Mouse (Mus musculus): ENCODE results near the gene Cavin1. TPM values are rescaled to one million over a fixed set of nuclear protein-coding genes. Genes with fewer than 3 reads are reported as not detected.
A peak's percentile ranks its signal among the peaks of the same experiment; 100 is the strongest.

The Cavin1 gene
- polyA plus RNA-seq, 1 experiment: 284 TPM

DNA sequence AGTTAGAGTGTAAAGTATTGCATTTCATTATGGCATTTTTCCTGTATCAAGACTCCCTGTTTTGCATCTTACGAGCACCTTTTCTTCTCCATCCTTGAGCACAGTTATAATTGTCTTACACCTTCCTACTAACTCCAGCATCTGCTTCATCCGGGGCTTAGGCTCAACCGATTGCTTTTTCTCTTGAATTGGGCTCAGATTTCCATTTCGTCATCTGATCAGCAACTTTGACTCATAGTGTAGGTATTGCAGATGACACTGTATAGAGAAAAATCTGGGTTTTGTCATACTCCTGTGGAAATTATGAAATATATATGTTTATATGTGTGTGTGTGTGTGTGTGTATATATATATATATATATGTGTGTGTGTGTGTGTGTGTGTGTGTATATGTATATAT is 25.8 kb upstream of the Cavin1 start:
- no peak overlapping the region for H3ac ChIP-seq (ENCODE audit: control insufficient read depth, insufficient read length)
- H3K36me3 ChIP-seq (ENCODE audit: control insufficient read depth, insufficient read depth): no peaks in the 10 kb centered on the region
- no peak for TF ChIP-seq E2F4 (IDR thresholded peaks at IDR 0.05; ENCODE audit: insufficient read depth)
- TF ChIP-seq MAX (IDR thresholded peaks at IDR 0.05; ENCODE audit: low read depth): no peak
- TF ChIP-seq TCF3 (IDR thresholded peaks at IDR 0.05; ENCODE audit: insufficient read length, low read depth): no peak
- no peak for TF ChIP-seq TCF12 (IDR thresholded peaks at IDR 0.05; ENCODE audit: insufficient read depth, poor library complexity, severe bottlenecking)
- no peak overlapping the region for H3K4me2 ChIP-seq (ENCODE audit: low read depth)
- H3K27me3 ChIP-seq (ENCODE audit: control insufficient read depth, insufficient read depth, insufficient read length): no peaks in the 10 kb centered on the region
- no peaks in the 10 kb centered on the region for H3K79me2 ChIP-seq (ENCODE audit: control insufficient read depth, insufficient read depth)
- H3K4me3 ChIP-seq: no peak overlapping the region

DNA sequence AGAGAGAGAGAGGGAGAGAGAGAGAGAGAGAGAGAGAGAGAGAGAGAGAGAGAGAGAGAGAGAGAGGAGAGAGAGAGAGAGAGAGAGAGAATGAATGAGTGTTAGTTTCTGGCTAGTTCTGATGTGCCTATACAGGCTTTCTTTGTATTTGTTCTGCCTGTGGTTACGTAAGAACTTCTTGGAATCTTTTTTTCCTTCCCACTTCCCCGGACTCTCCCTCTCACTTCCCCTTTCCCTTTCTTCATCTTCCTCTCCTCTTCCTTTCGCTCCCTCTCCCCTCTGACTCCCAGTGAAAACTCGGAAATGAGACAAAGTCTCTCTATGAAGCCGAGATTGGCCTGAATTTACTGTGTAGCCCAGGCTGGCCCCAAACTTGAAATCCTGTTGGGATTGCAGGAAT is 24.0 kb upstream of the Cavin1 start:
- Histone ChIP-seq H3K4me2 (ENCODE audit: low read depth) (no peak overlapping the region), H3K36me3 (ENCODE audit: control insufficient read depth, insufficient read depth) (no peaks in the 10 kb centered on the region), H3K79me2 (ENCODE audit: control insufficient read depth, insufficient read depth) (no peaks in the 10 kb centered on the region), H3K27me3 (ENCODE audit: control insufficient read depth, insufficient read depth, insufficient read length) (no peaks in the 10 kb centered on the region), H3K4me3 (no peak overlapping the region), H3ac (ENCODE audit: control insufficient read depth, insufficient read length) (no peak overlapping the region)
- TF ChIP-seq MYOG (IDR thresholded peaks at IDR 0.05; ENCODE audit: control insufficient read depth in 1 of 3, insufficient read depth in 1 of 3, insufficient read length in 2 of 3, low read depth in 2 of 3) (no peak), MYOD1 (IDR thresholded peaks at IDR 0.05; ENCODE audit: control insufficient read depth in 1 of 3, insufficient read length in 2 of 3, low read depth in 2 of 3) (no peak), SRF (IDR thresholded peaks at IDR 0.05; ENCODE audit: control insufficient read depth, insufficient read length, low read depth) (no peak), REST (IDR thresholded peaks at IDR 0.05; ENCODE audit: insufficient read depth, insufficient read length) (no peak), POLR2A (IDR thresholded peaks at IDR 0.05; ENCODE audit: insufficient read length, low read depth) (no peak), USF1 (IDR thresholded peaks at IDR 0.05; ENCODE audit: low read depth) (no peak), MAX (IDR thresholded peaks at IDR 0.05; ENCODE audit: low read depth) (no peak), E2F4 (IDR thresholded peaks at IDR 0.05; ENCODE audit: insufficient read depth) (no peak), TCF3 (IDR thresholded peaks at IDR 0.05; ENCODE audit: insufficient read length, low read depth) (no peak), TCF12 (IDR thresholded peaks at IDR 0.05; ENCODE audit: insufficient read depth, poor library complexity, severe bottlenecking) (no peak), CEBPB (IDR thresholded peaks at IDR 0.05; ENCODE audit: insufficient read depth, poor library complexity, severe bottlenecking) (no peak), POLR2AphosphoS2 (IDR thresholded peaks at IDR 0.05; ENCODE audit: insufficient read length, low read depth) (no peak)

DNA sequence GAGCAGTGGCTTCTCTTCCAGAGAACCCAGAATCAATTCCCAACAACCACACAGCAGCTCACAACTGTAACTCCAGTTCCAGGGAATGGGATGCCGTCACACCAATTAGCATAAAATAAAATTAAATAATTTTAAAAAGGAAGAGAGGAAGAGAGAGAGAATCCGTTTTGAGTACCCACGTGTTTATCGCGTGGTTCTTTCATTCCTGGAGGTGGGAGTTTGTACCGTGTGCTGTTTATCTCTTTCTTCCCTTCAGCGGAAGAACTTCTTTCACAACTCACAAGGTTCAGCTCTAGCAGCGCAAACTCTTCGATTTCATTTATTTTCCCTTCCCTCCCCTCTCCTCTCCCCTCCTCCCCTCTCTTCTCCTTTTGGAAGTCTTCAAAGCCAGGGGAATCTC is 23.5 kb upstream of the Cavin1 start:
- H3ac ChIP-seq (ENCODE audit: control insufficient read depth, insufficient read length): no peak overlapping the region
- no peak overlapping the region for H3K4me2 ChIP-seq (ENCODE audit: low read depth)
- H3K79me2 ChIP-seq (ENCODE audit: control insufficient read depth, insufficient read depth): no peaks in the 10 kb centered on the region
- TF ChIP-seq E2F4 (IDR thresholded peaks at IDR 0.05; ENCODE audit: insufficient read depth) (no peak), USF1 (IDR thresholded peaks at IDR 0.05; ENCODE audit: low read depth) (no peak), POLR2AphosphoS2 (IDR thresholded peaks at IDR 0.05; ENCODE audit: insufficient read length, low read depth) (no peak), REST (IDR thresholded peaks at IDR 0.05; ENCODE audit: insufficient read depth, insufficient read length) (no peak), POLR2A (IDR thresholded peaks at IDR 0.05; ENCODE audit: insufficient read length, low read depth) (no peak), MYOD1 (IDR thresholded peaks at IDR 0.05; ENCODE audit: control insufficient read depth in 1 of 3, insufficient read length in 2 of 3, low read depth in 2 of 3) (no peak), TCF12 (IDR thresholded peaks at IDR 0.05; ENCODE audit: insufficient read depth, poor library complexity, severe bottlenecking) (no peak), SRF (IDR thresholded peaks at IDR 0.05; ENCODE audit: control insufficient read depth, insufficient read length, low read depth) (no peak), TCF3 (IDR thresholded peaks at IDR 0.05; ENCODE audit: insufficient read length, low read depth) (no peak), MAX (IDR thresholded peaks at IDR 0.05; ENCODE audit: low read depth) (no peak), MYOG (IDR thresholded peaks at IDR 0.05; ENCODE audit: control insufficient read depth in 1 of 3, insufficient read depth in 1 of 3, insufficient read length in 2 of 3, low read depth in 2 of 3) (no peak), CEBPB (IDR thresholded peaks at IDR 0.05; ENCODE audit: insufficient read depth, poor library complexity, severe bottlenecking) (no peak)
- H3K4me3 ChIP-seq: no peak overlapping the region
- H3K27me3 ChIP-seq (ENCODE audit: control insufficient read depth, insufficient read depth, insufficient read length): no peaks in the 10 kb centered on the region
- H3K36me3 ChIP-seq (ENCODE audit: control insufficient read depth, insufficient read depth): no peaks in the 10 kb centered on the region

DNA sequence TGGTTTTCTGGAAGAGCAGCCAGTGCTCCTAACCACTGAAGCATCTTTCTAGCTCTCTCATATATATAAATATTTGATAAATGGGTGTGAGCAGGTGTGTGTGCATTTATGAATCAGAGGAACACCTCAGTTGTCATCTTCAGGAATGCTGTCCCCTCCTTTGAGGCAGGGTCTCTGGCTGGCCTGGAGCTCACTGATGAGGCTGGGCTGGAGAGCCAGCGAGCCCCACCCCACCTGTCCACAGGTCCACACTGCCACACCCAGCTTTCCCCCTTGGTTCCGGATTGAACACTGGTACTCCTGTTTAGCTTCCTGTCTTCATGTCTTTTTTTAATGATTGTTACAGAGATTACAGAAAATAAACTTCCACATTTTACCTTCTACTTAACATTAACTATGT is 22.8 kb upstream of the Cavin1 start:
- Histone ChIP-seq H3K4me2 (ENCODE audit: low read depth) (no peak overlapping the region), H3K36me3 (ENCODE audit: control insufficient read depth, insufficient read depth) (no peaks in the 10 kb centered on the region), H3K79me2 (ENCODE audit: control insufficient read depth, insufficient read depth) (no peaks in the 10 kb centered on the region), H3K27me3 (ENCODE audit: control insufficient read depth, insufficient read depth, insufficient read length) (no peaks in the 10 kb centered on the region), H3ac (ENCODE audit: control insufficient read depth, insufficient read length) (no peak overlapping the region), H3K4me3 (no peak overlapping the region)
- no peak for TF ChIP-seq MAX (IDR thresholded peaks at IDR 0.05; ENCODE audit: low read depth)
- no peak for TF ChIP-seq TCF12 (IDR thresholded peaks at IDR 0.05; ENCODE audit: insufficient read depth, poor library complexity, severe bottlenecking)
- TF ChIP-seq CEBPB (IDR thresholded peaks at IDR 0.05; ENCODE audit: insufficient read depth, poor library complexity, severe bottlenecking): no peak
- no peak for TF ChIP-seq USF1 (IDR thresholded peaks at IDR 0.05; ENCODE audit: low read depth)
- TF ChIP-seq MYOG (IDR thresholded peaks at IDR 0.05; ENCODE audit: control insufficient read depth in 1 of 3, insufficient read depth in 1 of 3, insufficient read length in 2 of 3, low read depth in 2 of 3): no peak
- TF ChIP-seq POLR2AphosphoS2 (IDR thresholded peaks at IDR 0.05; ENCODE audit: insufficient read length, low read depth): no peak
- TF ChIP-seq TCF3 (IDR thresholded peaks at IDR 0.05; ENCODE audit: insufficient read length, low read depth): no peak
- no peak for TF ChIP-seq SRF (IDR thresholded peaks at IDR 0.05; ENCODE audit: control insufficient read depth, insufficient read length, low read depth)
- no peak for TF ChIP-seq REST (IDR thresholded peaks at IDR 0.05; ENCODE audit: insufficient read depth, insufficient read length)
- TF ChIP-seq POLR2A (IDR thresholded peaks at IDR 0.05; ENCODE audit: insufficient read length, low read depth): no peak
- TF ChIP-seq MYOD1 (IDR thresholded peaks at IDR 0.05; ENCODE audit: control insufficient read depth in 1 of 3, insufficient read length in 2 of 3, low read depth in 2 of 3): no peak
- no peak for TF ChIP-seq E2F4 (IDR thresholded peaks at IDR 0.05; ENCODE audit: insufficient read depth)

DNA sequence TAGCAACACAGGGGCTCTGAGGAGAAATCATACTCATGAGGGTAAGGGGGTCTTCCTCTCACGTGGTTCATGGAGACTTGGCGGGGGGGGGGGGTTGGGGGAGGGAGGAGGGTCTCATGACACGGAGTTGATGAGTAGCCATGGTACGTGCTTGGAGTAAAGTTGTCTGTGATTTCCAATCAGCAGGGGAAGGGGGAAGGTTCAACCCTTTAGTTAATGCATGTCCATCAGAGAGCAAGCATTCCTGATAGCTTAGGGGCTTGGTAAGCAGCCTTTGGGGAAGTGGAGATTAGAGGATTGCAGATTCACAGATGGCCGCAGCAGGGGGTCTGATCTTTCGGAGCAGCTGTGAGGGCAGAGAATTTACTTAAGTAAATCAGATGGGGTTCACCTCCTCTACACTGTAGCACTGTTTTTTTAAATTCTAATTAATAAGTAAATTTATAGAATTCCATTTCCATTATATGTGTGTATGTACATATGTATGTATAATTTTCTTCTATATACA is 20.4 kb upstream of the Cavin1 start:
- TF ChIP-seq MYOD1 (IDR thresholded peaks at IDR 0.05; ENCODE audit: control insufficient read depth in 1 of 3, insufficient read length in 2 of 3, low read depth in 2 of 3) (peak in 1 of 3 experiments; percentile 6), SRF (IDR thresholded peaks at IDR 0.05; ENCODE audit: control insufficient read depth, insufficient read length, low read depth) (no peak), MAX (IDR thresholded peaks at IDR 0.05; ENCODE audit: low read depth) (no peak), TCF3 (IDR thresholded peaks at IDR 0.05; ENCODE audit: insufficient read length, low read depth) (no peak), POLR2A (IDR thresholded peaks at IDR 0.05; ENCODE audit: insufficient read length, low read depth) (no peak), E2F4 (IDR thresholded peaks at IDR 0.05; ENCODE audit: insufficient read depth) (no peak), CEBPB (IDR thresholded peaks at IDR 0.05; ENCODE audit: insufficient read depth, poor library complexity, severe bottlenecking) (no peak)
- H3K4me2 ChIP-seq (ENCODE audit: low read depth): no peak overlapping the region

More for the DNA sequence above, 20.4 kb upstream of the Cavin1 start:
- no peaks in the 10 kb centered on the region for H3K36me3 ChIP-seq (ENCODE audit: control insufficient read depth, insufficient read depth)
- H3K4me3 ChIP-seq: no peak overlapping the region
- no peaks in the 10 kb centered on the region for H3K79me2 ChIP-seq (ENCODE audit: control insufficient read depth, insufficient read depth)
- H3K27me3 ChIP-seq (ENCODE audit: control insufficient read depth, insufficient read depth, insufficient read length): no peaks in the 10 kb centered on the region
- no peak overlapping the region for H3ac ChIP-seq (ENCODE audit: control insufficient read depth, insufficient read length)

Data from myocyte (in vitro differentiated cells).